Mouse (Mus musculus): ENCODE measurements at regions not wholly inside any gene's neighbourhood (a gene's known extent, or its start where the extent isn't known, plus 50 kb on each side); places are given as distances from the start of the nearest gene placed in this dataset.

DNA sequence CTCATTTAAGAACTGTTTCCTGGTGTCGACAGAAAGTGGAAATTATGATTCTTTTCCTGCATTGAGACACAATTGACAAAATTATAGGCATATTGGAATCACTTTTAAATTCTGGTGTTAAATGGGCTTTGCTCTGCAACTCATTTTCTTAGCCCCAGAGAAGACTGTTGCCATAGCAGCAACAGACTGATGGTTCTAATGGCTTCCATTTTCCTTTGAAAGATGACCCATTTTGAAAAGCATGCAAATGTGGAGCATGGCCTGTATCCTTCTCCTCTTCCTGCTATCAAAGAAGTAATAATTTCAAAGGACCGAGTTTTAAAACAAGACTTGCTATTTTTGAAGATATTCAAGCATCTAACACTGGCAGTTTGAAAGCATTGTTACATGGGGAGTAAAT lies 494.9 kb upstream of the Intu start:
- H3K79me3 ChIP-seq (ENCODE audit: low read depth), result no peaks in the 10 kb centered on the region
- H3K79me2 ChIP-seq (ENCODE audit: control insufficient read depth, insufficient read depth), result no peaks in the 10 kb centered on the region
- no peak overlapping the region for H3K4me3 ChIP-seq (ENCODE audit: insufficient read depth, poor library complexity, severe bottlenecking)
- H3K27me3 ChIP-seq (ENCODE audit: control insufficient read depth, insufficient read depth, insufficient read length), result no peaks in the 10 kb centered on the region
- TF ChIP-seq MAX (IDR thresholded peaks at IDR 0.05), result no peak
- no peak for TF ChIP-seq FOSL1 (IDR thresholded peaks at IDR 0.05; ENCODE audit: insufficient read depth, low read length, poor library complexity, severe bottlenecking)
- TF ChIP-seq MYOG (IDR thresholded peaks at IDR 0.05; ENCODE audit: control insufficient read depth, extremely low read depth, insufficient read length), result no peak
- no peak for TF ChIP-seq CTCF (IDR thresholded peaks at IDR 0.05; ENCODE audit: control insufficient read depth, insufficient read depth, insufficient read length)
- no peak for TF ChIP-seq MYOD1 (IDR thresholded peaks at IDR 0.05; ENCODE audit: control insufficient read depth, insufficient read length, low read depth)
- TF ChIP-seq CEBPB (IDR thresholded peaks at IDR 0.05; ENCODE audit: low read depth), result no peak
- TF ChIP-seq USF1 (IDR thresholded peaks at IDR 0.05; ENCODE audit: low read depth), result no peak
- no peaks in the 10 kb centered on the region for H3K36me3 ChIP-seq (ENCODE audit: control insufficient read depth, insufficient read depth)
- H3ac ChIP-seq (ENCODE audit: control insufficient read depth, insufficient read length, low read depth), result no peak overlapping the region

DNA sequence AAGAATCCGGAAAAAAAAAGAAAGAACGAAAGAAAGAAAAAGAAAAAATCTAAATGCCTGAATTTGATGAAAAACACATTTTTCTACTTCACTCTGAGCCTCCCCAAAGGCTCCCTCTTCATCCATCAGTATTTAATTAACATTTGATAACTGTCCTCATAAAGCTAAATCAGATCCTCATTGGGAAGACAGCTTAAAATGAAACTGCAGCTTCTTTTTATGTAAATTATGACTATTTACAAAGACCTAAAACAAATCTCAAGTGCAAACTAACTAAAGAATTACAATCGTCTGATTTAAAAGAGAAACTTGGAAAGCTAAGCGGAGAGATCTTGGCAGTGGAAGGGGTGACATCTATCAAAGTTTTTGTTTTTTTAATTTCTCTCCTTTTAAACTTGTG lies 481.4 kb upstream of the Intu start:
- no peak for TF ChIP-seq MAX (IDR thresholded peaks at IDR 0.05)
- no peak for TF ChIP-seq CTCF (IDR thresholded peaks at IDR 0.05; ENCODE audit: control insufficient read depth, insufficient read depth, insufficient read length)
- TF ChIP-seq FOSL1 (IDR thresholded peaks at IDR 0.05; ENCODE audit: insufficient read depth, low read length, poor library complexity, severe bottlenecking), result no peak
- no peak for TF ChIP-seq CEBPB (IDR thresholded peaks at IDR 0.05; ENCODE audit: low read depth)
- no peak for TF ChIP-seq MYOG (IDR thresholded peaks at IDR 0.05; ENCODE audit: control insufficient read depth, extremely low read depth, insufficient read length)
- no peak for TF ChIP-seq USF1 (IDR thresholded peaks at IDR 0.05; ENCODE audit: low read depth)
- TF ChIP-seq MYOD1 (IDR thresholded peaks at IDR 0.05; ENCODE audit: control insufficient read depth, insufficient read length, low read depth), result no peak
- Histone ChIP-seq H3K79me3 (ENCODE audit: low read depth) (no peaks in the 10 kb centered on the region), H3K27me3 (ENCODE audit: control insufficient read depth, insufficient read depth, insufficient read length) (no peaks in the 10 kb centered on the region), H3K4me3 (ENCODE audit: insufficient read depth, poor library complexity, severe bottlenecking) (no peak overlapping the region), H3K36me3 (ENCODE audit: control insufficient read depth, insufficient read depth) (no peaks in the 10 kb centered on the region), H3K79me2 (ENCODE audit: control insufficient read depth, insufficient read depth) (no peaks in the 10 kb centered on the region), H3ac (ENCODE audit: control insufficient read depth, insufficient read length, low read depth) (no peak overlapping the region)

DNA sequence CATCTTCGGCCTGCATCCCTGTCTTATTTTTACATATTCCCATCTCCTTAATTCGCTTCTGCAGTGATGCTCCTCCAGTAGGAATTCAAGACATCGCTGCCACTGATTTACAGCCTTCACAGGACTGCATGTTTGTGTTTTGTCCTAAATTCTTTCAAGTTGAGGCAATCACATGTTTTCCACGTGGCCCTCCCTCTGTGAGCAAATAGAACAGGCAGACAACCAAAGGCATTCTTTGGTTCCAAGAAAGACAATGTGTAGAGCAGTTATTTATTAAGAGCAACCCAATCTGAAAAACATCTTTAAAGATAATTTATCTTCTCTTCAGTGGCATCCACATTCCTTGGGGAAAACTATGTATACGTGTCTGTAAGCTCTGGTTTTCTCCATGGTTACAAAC lies 472.8 kb upstream of the Intu start:
- Histone ChIP-seq H3K79me3 (ENCODE audit: low read depth) (no peaks in the 10 kb centered on the region), H3K36me3 (ENCODE audit: control insufficient read depth, insufficient read depth) (no peaks in the 10 kb centered on the region), H3K79me2 (ENCODE audit: control insufficient read depth, insufficient read depth) (no peaks in the 10 kb centered on the region), H3K4me3 (ENCODE audit: insufficient read depth, poor library complexity, severe bottlenecking) (no peak overlapping the region), H3K27me3 (ENCODE audit: control insufficient read depth, insufficient read depth, insufficient read length) (no peaks in the 10 kb centered on the region), H3ac (ENCODE audit: control insufficient read depth, insufficient read length, low read depth) (no peak overlapping the region)
- no peak for TF ChIP-seq CTCF (IDR thresholded peaks at IDR 0.05; ENCODE audit: control insufficient read depth, insufficient read depth, insufficient read length)
- TF ChIP-seq FOSL1 (IDR thresholded peaks at IDR 0.05; ENCODE audit: insufficient read depth, low read length, poor library complexity, severe bottlenecking), result no peak
- no peak for TF ChIP-seq CEBPB (IDR thresholded peaks at IDR 0.05; ENCODE audit: low read depth)
- TF ChIP-seq MAX (IDR thresholded peaks at IDR 0.05), result no peak
- TF ChIP-seq MYOG (IDR thresholded peaks at IDR 0.05; ENCODE audit: control insufficient read depth, extremely low read depth, insufficient read length), result no peak
- no peak for TF ChIP-seq USF1 (IDR thresholded peaks at IDR 0.05; ENCODE audit: low read depth)

DNA sequence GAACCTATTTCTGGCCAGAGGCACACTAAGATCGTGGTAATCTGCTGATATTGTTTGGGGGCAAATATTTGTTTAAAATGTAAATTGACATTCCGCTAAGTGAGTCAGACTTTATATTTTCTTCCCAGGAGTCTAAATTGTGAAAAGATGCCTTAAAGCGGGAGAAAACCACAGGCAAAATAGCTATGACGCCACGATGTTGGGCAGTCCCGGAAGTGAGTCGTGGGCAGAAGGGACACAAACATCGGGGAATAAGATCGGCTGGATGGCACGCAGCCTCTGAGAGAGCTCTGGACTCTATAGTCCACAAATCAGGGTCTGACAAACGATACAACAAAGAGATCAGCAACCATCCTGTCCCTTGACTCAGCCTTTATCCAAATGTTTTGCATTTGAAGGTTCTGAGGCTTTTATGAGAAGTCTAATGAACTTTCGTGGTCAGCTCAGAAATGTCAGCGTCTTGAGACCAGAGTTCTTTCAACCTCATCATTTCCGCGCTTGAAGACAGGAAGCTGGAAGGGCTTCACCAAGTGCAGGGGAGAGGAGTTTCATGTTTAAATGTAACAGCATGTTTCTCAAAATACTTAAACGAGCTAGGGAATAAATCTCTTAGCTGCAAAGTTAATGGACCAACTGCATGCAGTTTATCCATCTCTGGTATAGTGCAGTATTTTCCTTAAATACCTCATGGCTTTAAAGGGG lies 472.2 kb upstream of the Intu start:
- Histone ChIP-seq H3K4me3 (ENCODE audit: insufficient read depth, poor library complexity, severe bottlenecking) (no peak overlapping the region), H3ac (ENCODE audit: control insufficient read depth, insufficient read length, low read depth) (no peak overlapping the region), H3K36me3 (ENCODE audit: control insufficient read depth, insufficient read depth) (no peaks in the 10 kb centered on the region), H3K79me2 (ENCODE audit: control insufficient read depth, insufficient read depth) (no peaks in the 10 kb centered on the region), H3K27me3 (ENCODE audit: control insufficient read depth, insufficient read depth, insufficient read length) (no peaks in the 10 kb centered on the region), H3K79me3 (ENCODE audit: low read depth) (no peaks in the 10 kb centered on the region)
- TF ChIP-seq USF1 (IDR thresholded peaks at IDR 0.05; ENCODE audit: low read depth) (no peak), MYOD1 (IDR thresholded peaks at IDR 0.05; ENCODE audit: control insufficient read depth, insufficient read length, low read depth) (no peak), CEBPB (IDR thresholded peaks at IDR 0.05; ENCODE audit: low read depth) (no peak), MAX (IDR thresholded peaks at IDR 0.05) (no peak), CTCF (IDR thresholded peaks at IDR 0.05; ENCODE audit: control insufficient read depth, insufficient read depth, insufficient read length) (no peak), MYOG (IDR thresholded peaks at IDR 0.05; ENCODE audit: control insufficient read depth, extremely low read depth, insufficient read length) (no peak), FOSL1 (IDR thresholded peaks at IDR 0.05; ENCODE audit: insufficient read depth, low read length, poor library complexity, severe bottlenecking) (no peak)

GRCm38 (mm10) chr3:40070137-40070667 lies 460.9 kb upstream of the Intu start:
- no peaks in the 10 kb centered on the region for H3K27me3 ChIP-seq (ENCODE audit: control insufficient read depth, insufficient read depth, insufficient read length)
- H3K79me3 ChIP-seq (ENCODE audit: low read depth), result no peaks in the 10 kb centered on the region
- no peak overlapping the region for H3K4me3 ChIP-seq (ENCODE audit: insufficient read depth, poor library complexity, severe bottlenecking)
- no peaks in the 10 kb centered on the region for H3K36me3 ChIP-seq (ENCODE audit: control insufficient read depth, insufficient read depth)
- no peaks in the 10 kb centered on the region for H3K79me2 ChIP-seq (ENCODE audit: control insufficient read depth, insufficient read depth)
- H3ac ChIP-seq (ENCODE audit: control insufficient read depth, insufficient read length, low read depth), result no peak overlapping the region
- TF ChIP-seq MAX (IDR thresholded peaks at IDR 0.05) (no peak), CTCF (IDR thresholded peaks at IDR 0.05; ENCODE audit: control insufficient read depth, insufficient read depth, insufficient read length) (no peak), MYOD1 (IDR thresholded peaks at IDR 0.05; ENCODE audit: control insufficient read depth, insufficient read length, low read depth) (peak; percentile 16)

DNA sequence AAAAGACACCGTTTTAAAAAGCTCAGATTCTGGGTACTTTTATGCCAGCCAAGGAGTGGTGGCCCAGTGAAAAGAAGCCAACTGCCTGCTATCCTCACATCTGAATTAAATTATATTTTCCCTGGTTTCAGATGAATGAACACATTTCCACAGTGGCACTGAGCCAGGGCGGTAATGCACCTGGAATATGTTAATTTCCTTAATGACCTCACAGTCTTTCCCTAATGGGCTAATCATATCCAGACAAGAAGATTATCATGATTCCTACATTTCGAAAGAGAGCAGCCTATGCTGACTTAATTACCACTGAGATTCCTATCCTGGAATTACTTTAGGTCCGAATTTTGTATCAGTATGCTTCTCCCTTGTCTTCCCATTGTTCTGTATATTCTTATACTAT lies 454.3 kb upstream of the Intu start:
- Histone ChIP-seq H3K79me3 (ENCODE audit: low read depth) (no peaks in the 10 kb centered on the region), H3K36me3 (ENCODE audit: control insufficient read depth, insufficient read depth) (no peaks in the 10 kb centered on the region), H3K79me2 (ENCODE audit: control insufficient read depth, insufficient read depth) (no peaks in the 10 kb centered on the region), H3K27me3 (ENCODE audit: control insufficient read depth, insufficient read depth, insufficient read length) (no peaks in the 10 kb centered on the region), H3ac (ENCODE audit: control insufficient read depth, insufficient read length, low read depth) (no peak overlapping the region), H3K4me3 (ENCODE audit: insufficient read depth, poor library complexity, severe bottlenecking) (no peak overlapping the region)
- TF ChIP-seq MAX (IDR thresholded peaks at IDR 0.05), result no peak
- TF ChIP-seq USF1 (IDR thresholded peaks at IDR 0.05; ENCODE audit: low read depth), result no peak
- no peak for TF ChIP-seq MYOG (IDR thresholded peaks at IDR 0.05; ENCODE audit: control insufficient read depth, extremely low read depth, insufficient read length)
- no peak for TF ChIP-seq FOSL1 (IDR thresholded peaks at IDR 0.05; ENCODE audit: insufficient read depth, low read length, poor library complexity, severe bottlenecking)
- no peak for TF ChIP-seq MYOD1 (IDR thresholded peaks at IDR 0.05; ENCODE audit: control insufficient read depth, insufficient read length, low read depth)
- no peak for TF ChIP-seq CEBPB (IDR thresholded peaks at IDR 0.05; ENCODE audit: low read depth)
- no peak for TF ChIP-seq CTCF (IDR thresholded peaks at IDR 0.05; ENCODE audit: control insufficient read depth, insufficient read depth, insufficient read length)

Data from C2C12 (cell line).